Mouse (Mus musculus) testis, adult 2 months (tissue): ENCODE data around the gene Fam129a.

Source experiments
- CTCF ChIP-seq: fragments of 200-500 bp; IDR thresholded peaks from 2 replicates; pipeline ENCODE4 v1.5.1; 2012; ENCODE audit warnings: low read depth, mild to moderate bottlenecking, inconsistent platforms, low read length, moderate library complexity; ENCODE audit not compliant: control insufficient read depth, insufficient read depth, insufficient replicate concordance
- POLR2A ChIP-seq: fragments of 200-500 bp; IDR thresholded peaks from 2 replicates; pipeline ENCODE4 v1.6.1; 2012; ENCODE audit warnings: low read depth, mild to moderate bottlenecking, inconsistent platforms, low read length, moderate library complexity; ENCODE audit not compliant: control insufficient read depth

- TF ChIP-seq POLR2A (no peak), CTCF (no peak)
Observed at GRCm38 (mm10) chr1:151583457-151584181, 12.6 kb downstream of the Fam129a start.
